Mouse (Mus musculus) adrenal gland, postnatal 25 days (tissue): ENCODE measurements around the gene Tff3. TPM values are rescaled to one million over a fixed set of nuclear protein-coding genes. Genes with fewer than 3 reads are reported as not detected.

Experiments used
- total RNA-seq: library from RNA; stranded (reverse); gene quantifications from 2 replicates; pipeline ENCODE4 v1.2.3, GENCODE M21; 2021

Tff3 gene
- total RNA-seq, 1 experiment from 2014 or later: not detected

Other genes with a start within 250 kb of the Tff3 start
- gene Glp1r, start 227.8 kb downstream of the Tff3 start, total RNA-seq: 0.06 TPM in 1 of 2 replicates, not detected in the other
- gene Umodl1, start 175.0 kb downstream of the Tff3 start, total RNA-seq: 1.1 and 1.2 TPM in 2 replicates
- gene Abcg1, start 72.0 kb downstream of the Tff3 start, total RNA-seq: 5.6 and 15.8 TPM in 2 replicates
- gene Tff2, start 14.6 kb upstream of the Tff3 start, total RNA-seq: not detected in 2 replicates
- gene Tff1, start 35.6 kb upstream of the Tff3 start, total RNA-seq: not detected in 2 replicates
- gene Tmprss3, start 69.3 kb upstream of the Tff3 start, total RNA-seq: not detected in 2 replicates
- gene Ubash3a, start 78.2 kb upstream of the Tff3 start, total RNA-seq: not detected in 2 replicates
- 4.3 and 6.4 TPM in 2 replicates for gene Rsph1, start 147.7 kb upstream of the Tff3 start, total RNA-seq
- 15.5 and 16.3 TPM in 2 replicates for gene Slc37a1, start 157.1 kb upstream of the Tff3 start, total RNA-seq